Comparison of ENCODE assay signal across 8 mouse cellular contexts in the genomic region with DNA sequence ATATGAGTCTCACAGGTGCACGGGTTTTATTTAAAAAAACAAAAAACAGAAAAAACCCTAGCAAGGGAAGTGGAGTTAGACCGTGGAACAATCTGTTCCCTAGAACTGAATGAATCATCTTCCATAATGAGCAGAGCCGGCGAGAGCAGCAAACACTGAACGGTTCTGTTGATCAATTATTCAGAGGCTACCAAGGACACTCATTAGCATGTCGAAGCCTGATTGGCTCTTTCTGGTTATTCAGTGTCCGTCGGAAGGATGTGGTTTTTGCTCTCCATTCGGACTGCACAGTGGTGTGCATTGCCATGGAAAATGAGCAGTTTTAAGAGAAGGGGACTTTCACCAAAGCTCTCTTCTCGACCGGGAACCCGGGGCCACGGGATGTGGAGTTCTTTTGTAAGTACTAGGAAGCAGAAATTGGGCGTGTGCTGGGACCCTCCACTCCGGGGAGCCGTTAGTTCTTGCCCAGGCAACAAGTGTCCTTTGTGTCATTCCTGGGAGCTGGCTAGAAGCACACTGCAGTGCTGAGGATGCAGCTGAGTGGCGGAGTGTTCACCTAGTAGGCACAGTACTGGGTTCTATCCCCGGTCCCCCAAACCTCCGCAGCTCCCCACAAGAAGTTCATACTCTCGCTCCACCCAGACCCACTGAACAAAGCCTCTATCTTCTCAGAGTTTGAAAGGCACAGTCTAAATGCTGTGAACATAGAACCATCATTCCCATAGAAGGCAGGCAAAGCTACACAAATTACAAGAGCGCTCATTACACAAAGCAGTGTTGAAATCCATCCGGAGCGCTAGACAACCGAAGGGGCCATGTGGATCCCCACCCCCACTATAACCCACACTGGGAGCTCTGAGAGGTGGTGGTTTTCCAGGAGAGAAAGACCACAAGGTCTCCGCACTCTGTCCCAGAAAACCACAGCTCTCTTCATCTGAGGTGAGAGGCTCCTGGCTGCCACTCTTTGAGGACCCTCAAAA.
DNase-seq lines count a peak whose midpoint lies in the region; ATAC-seq lines count a peak whose summit lies in the region.

No protein-coding gene starts in this region.

- ATAC-seq in forebrain, embryonic 16.5 days = peak; percentile 85
- no peak for ATAC-seq in inflammation-experienced regulatory T-cells, adult 6 months

- intact Hi-C loops in gastrocnemius, postnatal 14 days (cut with DNase I; ENCODE audit: low total_unique reads) = no loop called here
- intact Hi-C loops in gastrocnemius, postnatal 36 days (cut with DNase I) = no loop called here

- H3K4me3 ChIP-seq in forebrain, embryonic 16.5 days (replicated peaks; ENCODE audit: low read length) = peak overlapping the region; percentile 15

- no peaks in the 10 kb centered on the region for H3K9me3 ChIP-seq in forebrain, embryonic 16.5 days (ENCODE audit: control insufficient read depth, low read length)

- peaks cover 13% of the 10 kb centered on the region for H3K4me1 ChIP-seq in forebrain, embryonic 16.5 days (replicated peaks; ENCODE audit: control insufficient read depth, insufficient read depth, low read length)

- DNase-seq in gastrocnemius, postnatal 14 days = peak; percentile 27
- no peak for DNase-seq in gastrocnemius, postnatal 36 days
- DNase-seq in cerebellum, adult 18-20 months = peak; percentile 15 to 17
- peak; percentile 63 for DNase-seq in layer of hippocampus, adult 9-10 months (ENCODE audit: low spot score)
- DNase-seq in lung, postnatal 14 days = peak; percentile 18
- peak; percentile 76 to 89 for DNase-seq in right cerebral cortex, postnatal 10 days (ENCODE audit: low spot score in 2 of 2)

- H3K4me2 ChIP-seq in forebrain, embryonic 16.5 days (ENCODE audit: low read length) = peak overlapping the region; percentile 45

- no peaks in the 10 kb centered on the region for H3K36me3 ChIP-seq in forebrain, embryonic 16.5 days (ENCODE audit: control insufficient read depth, insufficient read depth)

- WGBS in forebrain, embryonic 16.5 days = 27% methylated on average over 25 of the region's 25 CpGs

- no peak overlapping the region for H3K9ac ChIP-seq in forebrain, embryonic 16.5 days (replicated peaks; ENCODE audit: low read depth, low read length)

- 0 out of 2 replicates have a peak overlapping the region, but pooled peaks have one; percentile 1 for H3K27ac ChIP-seq in forebrain, embryonic 16.5 days (ENCODE audit: low read length)

- H3K27me3 ChIP-seq in forebrain, embryonic 16.5 days (replicated peaks; ENCODE audit: control insufficient read depth, insufficient read depth, low read length) = no peaks in the 10 kb centered on the region

Comparison
In these comparisons a context has a peak if more than half of its experiments do, and no peak if none do; other contexts are left out.
1. DNase-seq: peak in gastrocnemius, postnatal 14 days (single experiment), cerebellum, adult 18-20 months (2 of 2), layer of hippocampus, adult 9-10 months (single experiment), lung, postnatal 14 days (single experiment) and right cerebral cortex, postnatal 10 days (2 of 2); none in gastrocnemius, postnatal 36 days (0 of 2).